Mouse (Mus musculus) cortical plate, adult 2 months (tissue): ENCODE data around the gene Eme2.

Experiments
- CTCF ChIP-seq: fragments of 200-500 bp; IDR thresholded peaks from 2 replicates; pipeline ENCODE4 v1.5.1; 2011; ENCODE audit warnings: mild to moderate bottlenecking, control low read depth, low read length; ENCODE audit not compliant: insufficient read depth; ENCODE audit errors: extremely low read depth
- POLR2A ChIP-seq: fragments of 200-500 bp; IDR thresholded peaks from 2 replicates; pipeline ENCODE4 v1.6.1; 2011; ENCODE audit warnings: mild to moderate bottlenecking, low read length, control low read depth; ENCODE audit not compliant: insufficient read depth; ENCODE audit errors: extremely low read depth

DNA sequence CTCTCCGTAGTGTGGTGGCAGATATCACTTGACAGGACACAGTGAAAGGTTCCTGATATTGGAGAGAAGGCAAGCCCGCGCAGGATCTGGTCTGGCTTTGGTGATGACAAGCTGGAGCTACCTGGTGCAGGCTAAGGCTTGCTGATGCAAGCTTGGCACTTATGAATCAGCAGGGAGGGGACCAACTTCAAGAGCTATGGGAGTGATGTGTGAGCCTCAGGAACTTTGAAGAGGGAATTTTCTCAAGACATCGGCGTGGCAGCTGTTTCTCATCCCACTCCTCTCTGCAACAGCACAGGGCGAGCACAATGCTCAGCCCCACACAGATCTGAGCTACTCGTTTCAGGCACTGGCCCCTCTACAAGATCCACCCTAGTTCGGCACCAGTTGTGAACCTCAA lies 55.0 kb downstream of the Eme2 start, which contains the start of gene Hagh:
- no peak for TF ChIP-seq POLR2A
- TF ChIP-seq CTCF: no peak
